Mouse (Mus musculus) C2C12 (cell line): ENCODE results near the gene Ovch2. TPM values are rescaled to one million over a fixed set of nuclear protein-coding genes. Genes with fewer than 3 reads are reported as not detected.
"Not testable (repeated sequence)": the region's sequence is repeated elsewhere in the genome, so short reads cannot be mapped to it uniquely, and the experiment has no call there.

ENCODE experiments used
- H3K27me3 ChIP-seq: one replicate; pipeline ENCODE4 v1.6.1; 2011; ENCODE audit not compliant: control insufficient read depth, insufficient read depth, insufficient read length
- H3K36me3 ChIP-seq: one replicate; pipeline ENCODE4 v1.6.1; 2011; ENCODE audit not compliant: control insufficient read depth, insufficient read depth
- H3K4me3 ChIP-seq: one replicate; pipeline ENCODE4 v1.5.1; 2011; ENCODE audit warnings: mild to moderate bottlenecking, control low read depth; ENCODE audit not compliant: poor library complexity, insufficient read depth, severe bottlenecking
- H3K79me2 ChIP-seq: one replicate; pipeline ENCODE4 v1.6.1; 2011; ENCODE audit not compliant: control insufficient read depth, insufficient read depth
- H3K79me3 ChIP-seq: one replicate; pipeline ENCODE4 v1.6.1; 2011; ENCODE audit warnings: low read depth, control low read depth
- H3ac ChIP-seq: one replicate; pipeline ENCODE3; 2011; ENCODE audit warnings: low read depth; ENCODE audit not compliant: control insufficient read depth, insufficient read length
- CEBPB ChIP-seq: IDR thresholded peaks from one replicate; pipeline ENCODE4 v1.6.1; 2011; ENCODE audit warnings: low read depth, mild to moderate bottlenecking, control low read depth, moderate library complexity
- CTCF ChIP-seq: IDR thresholded peaks from one replicate; pipeline ENCODE4 v1.5.1; 2011; ENCODE audit not compliant: control insufficient read depth, insufficient read depth, insufficient read length
- FOSL1 ChIP-seq: IDR thresholded peaks from one replicate; pipeline ENCODE4 v1.8.0; 2011; ENCODE audit warnings: mild to moderate bottlenecking, low read length; ENCODE audit not compliant: poor library complexity, insufficient read depth, severe bottlenecking
- MAX ChIP-seq: IDR thresholded peaks from one replicate; pipeline ENCODE4 v1.6.1; 2011; ENCODE audit warnings: mild to moderate bottlenecking, control low read depth
- MYOD1 ChIP-seq: IDR thresholded peaks from one replicate; pipeline ENCODE4 v1.6.1; 2011; ENCODE audit warnings: low read depth; ENCODE audit not compliant: control insufficient read depth, insufficient read length
- MYOG ChIP-seq: IDR thresholded peaks from one replicate; pipeline ENCODE4 v1.6.1; 2011; ENCODE audit not compliant: control insufficient read depth, insufficient read length; ENCODE audit errors: extremely low read depth
- USF1 ChIP-seq: IDR thresholded peaks from one replicate; pipeline ENCODE4 v1.6.1; 2011; ENCODE audit warnings: low read depth, mild to moderate bottlenecking, control low read depth, moderate library complexity
- long read RNA-seq, 2 experiments: library from polyadenylated mRNA; unstranded; transcript quantifications; one replicate each; pipeline ENCODE4 v2.0.0; 2019 to 2020
- polyA plus RNA-seq: library from polyadenylated mRNA; unstranded; fragments of >200 nt; fragmentation: generic; extraction: Trizol; gene quantifications from one replicate; pipeline ENCODE4 v1.2.1, GENCODE M21; 2012; ENCODE audit warnings: missing spikeins

The Ovch2 gene
- polyA plus RNA-seq = not detected
- long read RNA-seq, experiment 1 = 0 reads
- long read RNA-seq, experiment 2 = 0 reads

GRCm38 (mm10) chr7:107801108-107801507 lies at the start of gene Ovch2:
TSS of gene Ovch2 (minus strand) at chr7:107801208.
- Histone ChIP-seq H3K27me3 (no peaks in the 10 kb centered on the region), H3K79me2 (no peaks in the 10 kb centered on the region), H3K79me3 (no peaks in the 10 kb centered on the region), H3ac (no peak within 1 kb of the TSS), H3K4me3 (no peak within 1 kb of the TSS), H3K36me3 (no peaks in the 10 kb centered on the region)
- TF ChIP-seq CEBPB (no peak), FOSL1 (no peak), MYOD1 (no peak)

DNA sequence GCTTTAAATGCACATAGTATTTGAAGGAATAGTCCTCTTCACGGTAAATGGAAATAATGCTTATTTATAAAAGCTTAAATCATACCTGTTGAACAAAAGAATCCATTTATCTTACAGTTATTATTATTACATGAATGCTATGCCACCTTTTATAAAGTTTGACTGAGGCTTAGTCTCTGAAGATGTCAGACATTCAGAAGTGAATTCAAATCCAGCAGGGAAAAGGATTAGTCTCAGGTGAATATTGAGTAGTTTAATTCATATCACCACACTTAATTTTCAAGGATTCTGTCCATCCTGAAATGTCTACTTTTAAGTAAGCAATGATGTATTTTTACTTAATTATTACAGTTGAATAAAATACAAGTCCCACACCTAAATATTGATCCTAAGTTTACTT lies 46.4 kb upstream of the Ovch2 start, which contains the start of gene Olfr470:
Gene Olfr470, minus strand, starts transcription at position 101 of the 400 bp plus-strand sequence.
- H3K27me3 ChIP-seq, H3ac ChIP-seq, H3K79me3 ChIP-seq, H3K79me2 ChIP-seq, H3K36me3 ChIP-seq, H3K4me3 ChIP-seq: not testable (repeated sequence)

DNA sequence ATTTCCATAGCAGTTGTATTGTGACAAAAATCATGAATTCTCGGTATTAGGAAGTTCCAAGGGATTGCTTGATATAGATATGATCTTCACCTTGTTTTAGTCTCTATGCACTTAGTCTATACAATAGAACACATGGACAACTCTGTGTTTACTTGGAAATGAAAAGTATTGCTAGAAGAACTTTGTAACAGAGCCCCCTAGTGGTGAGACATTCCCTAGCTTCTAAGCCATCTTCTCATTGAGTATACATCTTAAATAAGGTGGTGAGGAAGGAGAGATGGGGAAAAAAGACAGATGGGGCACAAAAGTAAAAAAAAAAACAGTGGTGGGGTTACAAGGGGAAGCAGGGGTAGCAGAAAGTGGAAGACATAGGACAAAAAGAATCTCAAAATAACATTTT lies 40.7 kb upstream of the Ovch2 start:
- TF ChIP-seq FOSL1 = no peak
- TF ChIP-seq MYOD1 = no peak
- no peak for TF ChIP-seq CEBPB
- no peak for TF ChIP-seq CTCF
- TF ChIP-seq MYOG = no peak
- no peak for TF ChIP-seq USF1
- no peak for TF ChIP-seq MAX
- no peaks in the 10 kb centered on the region for H3K79me2 ChIP-seq
- H3K79me3 ChIP-seq = no peaks in the 10 kb centered on the region
- no peaks in the 10 kb centered on the region for H3K36me3 ChIP-seq
- no peaks in the 10 kb centered on the region for H3K27me3 ChIP-seq
- no peak overlapping the region for H3ac ChIP-seq
- no peak overlapping the region for H3K4me3 ChIP-seq

DNA sequence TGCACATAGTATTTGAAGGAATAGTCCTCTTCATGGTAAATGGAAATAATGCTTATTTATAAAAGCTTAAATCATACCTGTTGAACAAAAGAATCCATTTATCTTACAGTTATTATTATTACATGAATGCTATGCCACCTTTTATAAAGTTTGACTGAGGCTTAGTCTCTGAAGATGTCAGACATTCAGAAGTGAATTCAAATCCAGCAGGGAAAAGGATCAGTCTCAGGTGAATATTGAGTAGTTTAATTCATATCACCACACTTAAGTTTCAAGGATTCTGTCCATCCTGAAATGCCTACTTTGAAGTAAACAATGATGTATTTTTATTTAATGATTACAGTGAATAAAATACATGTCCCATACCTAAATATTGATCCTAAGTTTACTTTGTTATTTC lies 24.4 kb upstream of the Ovch2 start, which contains the start of gene Olfr469:
Gene Olfr469, minus strand, starts transcription at position 101 of the 400 bp plus-strand sequence.
- H3K79me3 ChIP-seq, H3K79me2 ChIP-seq, H3K4me3 ChIP-seq: not testable (repeated sequence)

DNA sequence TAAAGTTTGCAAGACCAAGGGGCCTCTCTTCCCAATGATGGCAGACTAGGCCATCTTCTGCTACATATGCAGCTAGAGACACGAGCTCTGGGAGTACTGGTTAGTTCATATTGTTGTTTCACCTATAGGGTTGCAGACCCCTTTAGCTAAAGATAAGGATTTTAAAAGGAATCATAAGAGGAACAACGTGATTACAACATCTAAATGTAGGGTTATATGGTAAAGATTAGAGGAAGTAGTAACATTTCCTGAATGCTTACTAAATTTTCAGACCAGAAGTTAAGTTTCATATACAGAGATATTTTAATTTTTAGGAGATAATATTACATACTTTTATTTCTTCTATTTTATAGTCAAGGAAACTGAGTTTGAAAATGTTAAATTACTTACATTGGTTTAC lies 22.9 kb upstream of the Ovch2 start:
- H3K79me2 ChIP-seq, H3K4me3 ChIP-seq, H3K79me3 ChIP-seq, H3ac ChIP-seq, H3K36me3 ChIP-seq, H3K27me3 ChIP-seq: not testable (repeated sequence)

More for the DNA sequence above, 24.4 kb upstream of the Ovch2 start, which contains the start of gene Olfr469:
- H3K36me3 ChIP-seq, H3ac ChIP-seq, H3K27me3 ChIP-seq: not testable (repeated sequence)

DNA sequence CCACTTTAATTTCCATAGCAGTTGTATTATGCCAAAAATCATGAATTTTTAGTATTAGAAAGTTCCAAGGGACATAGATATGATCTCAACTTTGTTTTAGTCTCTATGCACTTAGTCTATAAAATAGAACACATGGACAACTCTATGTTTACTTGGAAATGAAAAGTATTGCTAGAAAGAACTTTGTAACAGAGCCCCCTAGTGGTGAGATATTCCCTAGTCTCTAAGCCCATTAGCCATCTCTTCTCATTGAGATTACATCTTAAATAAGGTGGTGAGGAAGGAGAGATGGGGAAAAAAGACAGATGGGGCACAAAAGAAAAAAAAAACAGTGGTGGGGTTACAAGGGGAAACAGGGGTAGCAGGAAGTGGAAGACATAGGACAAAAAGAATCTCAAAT lies 18.4 kb upstream of the Ovch2 start:
- Histone ChIP-seq H3K36me3 (no peaks in the 10 kb centered on the region), H3K27me3 (no peaks in the 10 kb centered on the region), H3K79me2 (no peaks in the 10 kb centered on the region), H3K4me3 (no peak overlapping the region), H3K79me3 (no peaks in the 10 kb centered on the region), H3ac (no peak overlapping the region)
- TF ChIP-seq USF1 = no peak

DNA sequence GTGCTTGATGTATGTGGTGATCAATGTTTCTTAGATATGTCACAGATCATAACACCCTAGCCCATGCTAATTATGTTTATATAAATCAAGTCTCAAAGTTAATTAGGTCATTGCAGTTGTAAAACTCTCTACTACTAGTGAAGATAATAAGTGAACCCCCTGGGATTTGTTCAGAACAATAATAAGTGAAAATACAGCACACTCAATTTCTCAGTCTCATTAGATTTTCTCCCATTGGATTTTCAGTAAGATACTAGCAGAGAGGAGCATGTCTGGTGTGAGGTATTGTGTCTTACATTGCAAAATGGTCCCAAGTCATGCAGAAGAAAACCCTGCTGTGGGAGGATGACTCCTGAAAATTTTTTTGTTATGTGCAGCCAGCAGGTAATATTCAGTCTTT lies 11.0 kb upstream of the Ovch2 start, which contains the start of gene Olfr467:
Gene Olfr467, plus strand, starts transcription at position 301 of the 400 bp plus-strand sequence.
- Histone ChIP-seq H3K79me3 (no peaks in the 10 kb centered on the region), H3K27me3 (no peaks in the 10 kb centered on the region), H3ac (no peak within 1 kb of the TSS), H3K79me2 (no peaks in the 10 kb centered on the region), H3K36me3 (no peaks in the 10 kb centered on the region), H3K4me3 (no peak within 1 kb of the TSS)
- TF ChIP-seq USF1 = no peak
- TF ChIP-seq FOSL1 = no peak
- no peak for TF ChIP-seq MAX
- TF ChIP-seq CTCF = no peak
- TF ChIP-seq CEBPB = no peak
- TF ChIP-seq MYOD1 = no peak
- no peak for TF ChIP-seq MYOG
